Mouse (Mus musculus) midbrain, embryonic 10.5 days (tissue): Measurements from ENCODE around the gene Spata31d1b. TPM values are rescaled to one million over a fixed set of nuclear protein-coding genes. Genes with fewer than 3 reads are reported as not detected.

ENCODE experiments used
- DNase-seq: peaks from one replicate; pipeline ENCODE4 v3.0.0-alpha.2; 2017; ENCODE audit warnings: low spot score
- H3K27ac ChIP-seq: fragments of 300-500 bp; sonication (generic); replicated peaks from 2 replicates; pipeline ENCODE4 v1.5.1; 2016; ENCODE audit warnings: mild to moderate bottlenecking
- H3K27me3 ChIP-seq: fragments of 300-500 bp; sonication (generic); 2 replicates; pipeline ENCODE4 v1.6.1; 2016; ENCODE audit warnings: low read depth, mild to moderate bottlenecking; ENCODE audit not compliant: poor library complexity, severe bottlenecking
- H3K36me3 ChIP-seq: fragments of 300-500 bp; sonication (generic); 2 replicates; pipeline ENCODE4 v1.6.1; 2016; ENCODE audit warnings: mild to moderate bottlenecking, moderate library complexity
- H3K4me1 ChIP-seq: fragments of 300-500 bp; sonication (generic); 2 replicates; pipeline ENCODE4 v1.6.1; 2016
- H3K4me3 ChIP-seq: fragments of 300-500 bp; sonication (generic); 2 replicates; pipeline ENCODE4 v1.5.1; 2016; ENCODE audit warnings: mild to moderate bottlenecking, moderate library complexity
- H3K9me3 ChIP-seq: fragments of 300-500 bp; sonication (generic); replicated peaks from 2 replicates; pipeline ENCODE4 v1.6.1; 2016; ENCODE audit warnings: mild to moderate bottlenecking
- WGBS: fragments of 180-500 bp; shearing (Covaris S2); methylation state at CpG from one replicate; pipeline ENCODE4 v1.1.7; 2016; 5-methylcytosine and 5-hydroxymethylcytosine counted together
- polyA plus RNA-seq: library from polyadenylated mRNA; unstranded; fragments of >200 nt; fragmentation: Nextera tagmentation; extraction: Ambion mirVana; gene quantifications from 2 replicates; pipeline ENCODE4 v1.2.1, GENCODE M21; 2016

Gene Spata31d1b
- polyA plus RNA-seq, 1 experiment from 2014 or later, result not detected

DNA sequence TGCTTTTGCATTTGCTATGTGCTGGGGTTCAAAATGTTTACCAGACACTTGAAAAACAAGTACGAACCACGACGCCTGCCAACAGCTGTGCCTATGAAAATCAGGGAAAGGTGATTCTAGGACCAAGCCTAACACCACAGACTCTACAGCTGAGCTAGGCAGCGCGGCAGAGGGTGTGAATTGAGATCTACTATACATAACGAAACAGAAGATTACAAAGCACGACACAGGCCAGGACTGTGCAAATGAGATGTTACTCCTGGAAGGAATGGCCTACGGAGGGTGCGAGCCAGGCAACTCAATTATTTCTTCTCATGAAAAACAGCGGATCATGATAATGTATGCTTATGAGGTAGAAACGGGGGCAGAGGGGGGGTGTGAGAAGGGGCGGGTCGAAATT is 56.4 kb downstream of the Spata31d1b start:
- Histone ChIP-seq H3K4me1 (peaks cover 47% of the 10 kb centered on the region), H3K4me3 (peak overlapping the region; percentile 84), H3K36me3 (peaks cover 37% of the 10 kb centered on the region), H3K9me3 (no peaks in the 10 kb centered on the region), H3K27ac (peak overlapping the region; percentile 35; the same call in 1 of the 2 replicates), H3K27me3 (no peaks in the 10 kb centered on the region)
- DNase-seq, result no peak
- 48% methylated on average over 13 of the region's 13 CpGs for WGBS

Other genes starting within 250 kb of the Spata31d1b start
- 11.3 and 17.3 TPM in 2 replicates for gene Agtpbp1, start 127.1 kb upstream of the Spata31d1b start, polyA plus RNA-seq
- 109 and 110 TPM in 2 replicates for gene Naa35, start 127.0 kb upstream of the Spata31d1b start, polyA plus RNA-seq
- 181 and 187 TPM in 2 replicates for gene Golm1, start 36.5 kb upstream of the Spata31d1b start, polyA plus RNA-seq
- gene 4921517D22Rik, start 18.2 kb upstream of the Spata31d1b start, polyA plus RNA-seq, result not detected in 2 replicates
- gene Spata31d1a, start 2.0 kb upstream of the Spata31d1b start, polyA plus RNA-seq, result 0.02 TPM in 1 of 2 replicates, not detected in the other
- gene Spata31d1d, start 19.5 kb downstream of the Spata31d1b start, polyA plus RNA-seq, result not detected in 2 replicates
- 0.04 and 0.30 TPM in 2 replicates for gene 1700014D04Rik, start 34.5 kb downstream of the Spata31d1b start, polyA plus RNA-seq
- gene Isca1, start 57.5 kb downstream of the Spata31d1b start, polyA plus RNA-seq, result 103 and 110 TPM in 2 replicates
- gene Gm49354, start 70.0 kb downstream of the Spata31d1b start, polyA plus RNA-seq, result not detected in 2 replicates
- gene Tut7, start 110.9 kb downstream of the Spata31d1b start, polyA plus RNA-seq, result 34.8 and 44.6 TPM in 2 replicates